Mouse (Mus musculus) NIH3T3 (cell line): ENCODE data around the gene 1700001O22Rik.
A peak's percentile ranks its signal among the peaks of the same experiment; 100 is the strongest.

Experiments
- DNase-seq: peaks from one replicate; pipeline ENCODE4 v3.0.0-alpha.2; 2012; ENCODE audit warnings: low read depth

The 1700001O22Rik gene

DNA sequence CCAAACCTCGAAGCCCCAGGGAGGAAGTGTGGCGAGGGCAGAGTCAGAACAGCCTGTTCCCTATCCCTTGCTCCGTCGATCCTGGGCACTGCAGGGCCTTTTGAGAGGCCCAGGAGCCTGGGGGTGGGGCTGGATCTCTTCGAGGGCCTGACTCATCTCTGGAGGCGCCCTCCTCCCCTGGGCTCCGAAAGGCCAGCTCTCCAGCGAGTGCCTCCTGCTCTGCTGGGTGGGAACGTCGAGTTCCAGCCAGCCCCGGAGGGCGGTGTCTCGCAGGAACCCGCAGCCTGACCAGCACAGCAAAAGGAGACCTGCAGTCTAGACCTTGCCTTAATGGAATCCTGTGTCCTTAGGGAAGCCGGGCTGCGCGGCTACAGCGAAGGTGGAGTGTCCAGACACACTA is 50.2 kb downstream of the 1700001O22Rik start:
- peak; percentile 96 for DNase-seq

DNA sequence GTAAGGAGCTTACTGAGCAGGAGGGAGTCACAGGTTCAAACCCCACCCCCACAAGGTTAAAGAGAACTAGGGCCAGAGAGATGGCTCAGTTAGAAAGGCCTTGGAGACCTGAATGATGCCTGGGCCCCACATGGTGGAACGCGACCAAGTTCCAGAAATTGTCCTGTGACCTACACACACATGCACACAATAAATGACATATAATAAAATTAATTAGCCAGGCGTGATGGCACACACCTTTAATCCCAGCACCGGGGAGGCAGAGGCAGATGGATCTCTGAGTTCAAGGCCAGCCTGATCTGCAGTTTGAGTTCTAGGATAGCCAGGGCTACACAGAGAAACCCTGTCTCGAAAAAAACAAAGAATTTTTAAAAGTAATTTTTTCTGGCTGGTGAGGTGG is 51.0 kb downstream of the 1700001O22Rik start:
- no peak for DNase-seq

DNA sequence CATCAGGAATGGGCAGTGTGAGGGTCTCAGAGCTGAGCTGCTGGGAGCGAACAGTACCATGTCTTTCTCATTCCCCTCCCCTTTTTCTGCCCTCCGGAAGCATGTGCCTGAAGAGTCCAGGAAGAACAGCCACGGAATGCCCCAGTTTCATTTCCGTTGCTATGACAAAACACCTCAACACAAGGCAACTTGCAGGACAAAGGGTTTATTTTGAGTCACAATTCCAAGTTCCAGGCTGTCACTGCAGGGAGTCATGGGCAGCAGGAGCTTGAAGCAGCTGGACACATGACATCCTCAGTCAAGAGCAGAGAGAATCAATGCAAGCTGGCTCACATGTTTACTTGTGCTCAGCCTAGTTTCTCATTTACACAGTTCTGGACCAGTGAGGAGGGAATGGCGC is 53.4 kb downstream of the 1700001O22Rik start:
- DNase-seq, result no peak

DNA sequence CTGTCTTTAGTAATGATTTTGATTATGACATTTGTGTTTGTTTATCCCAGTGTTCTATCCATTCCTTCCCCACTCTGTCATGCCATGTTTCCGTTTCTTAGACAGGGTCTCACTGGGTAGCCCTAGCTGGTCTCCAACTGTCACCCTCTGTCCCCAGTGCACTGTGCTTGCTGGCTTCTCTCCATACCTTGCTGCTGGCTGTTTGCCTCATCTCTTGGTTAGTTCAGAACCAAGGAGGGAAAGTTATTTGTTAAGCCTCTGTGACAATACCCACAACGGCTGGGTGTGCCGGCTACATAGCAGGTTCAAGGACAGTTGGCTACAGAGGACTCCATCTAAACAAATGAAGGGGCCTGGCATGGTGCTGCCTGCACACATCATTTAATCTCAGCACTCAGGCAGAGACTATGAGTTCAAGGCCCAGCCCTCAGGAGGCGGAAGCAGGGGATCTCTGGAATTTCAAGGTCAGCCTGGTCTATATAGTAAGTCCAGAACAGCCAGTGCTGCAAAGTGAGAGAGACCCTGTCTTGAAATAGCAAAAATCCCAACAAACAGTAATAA is 55.8 kb downstream of the 1700001O22Rik start:
- DNase-seq, result no peak
